Mouse (Mus musculus) NIH3T3 (cell line): ENCODE results near the gene Slc25a33.
A peak's percentile ranks its signal among the peaks of the same experiment; 100 is the strongest.
"Not testable (repeated sequence)": the region's sequence is repeated elsewhere in the genome, so short reads cannot be mapped to it uniquely, and the experiment has no call there.

Source experiments
- DNase-seq: peaks from one replicate; pipeline ENCODE4 v3.0.0-alpha.2; 2012; ENCODE audit warnings: low read depth

Slc25a33 gene

DNA sequence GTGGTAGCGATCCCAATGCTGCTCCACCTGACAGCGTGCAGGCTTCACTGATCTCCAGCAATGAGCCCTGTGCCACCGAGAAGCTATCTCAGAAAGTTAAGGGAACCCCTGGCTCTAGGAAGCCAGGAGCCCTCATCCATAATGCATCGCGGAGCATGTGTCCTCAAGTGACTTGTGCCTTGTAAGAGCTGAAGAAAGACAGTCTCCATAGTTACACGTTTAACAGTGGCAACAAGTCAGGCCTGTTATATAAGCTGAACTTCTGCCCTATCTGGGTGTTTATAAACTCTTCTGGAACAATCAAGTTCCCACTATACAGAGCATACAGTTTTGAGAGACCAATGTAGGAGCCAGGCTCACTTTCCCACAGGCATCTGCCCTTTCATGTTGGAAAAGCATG lies 15.7 kb downstream of the Slc25a33 start:
- DNase-seq, result no peak

DNA sequence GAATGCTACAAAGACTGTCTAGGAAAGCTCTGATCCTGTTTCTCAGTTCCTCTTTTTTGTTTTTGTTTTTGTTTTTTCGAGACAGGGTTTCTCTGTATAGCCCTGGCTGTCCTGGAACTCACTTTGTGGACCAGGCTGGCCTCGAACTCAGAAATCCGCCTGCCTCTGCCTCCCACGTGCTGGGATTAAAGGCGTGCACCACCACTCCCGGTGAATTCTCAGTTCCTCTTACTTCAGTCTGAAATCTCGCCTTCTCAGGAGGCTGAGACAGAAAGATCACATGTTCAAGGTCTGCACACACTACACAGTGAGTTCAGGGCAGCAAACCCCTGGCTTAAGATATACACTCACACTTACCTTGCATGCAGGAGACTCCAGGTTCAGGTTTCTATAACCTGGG lies 17.5 kb downstream of the Slc25a33 start:
- not testable (repeated sequence) for DNase-seq

GRCm38 (mm10) chr4:149752836-149753235 lies 21.2 kb downstream of the Slc25a33 start:
- no peak for DNase-seq

DNA sequence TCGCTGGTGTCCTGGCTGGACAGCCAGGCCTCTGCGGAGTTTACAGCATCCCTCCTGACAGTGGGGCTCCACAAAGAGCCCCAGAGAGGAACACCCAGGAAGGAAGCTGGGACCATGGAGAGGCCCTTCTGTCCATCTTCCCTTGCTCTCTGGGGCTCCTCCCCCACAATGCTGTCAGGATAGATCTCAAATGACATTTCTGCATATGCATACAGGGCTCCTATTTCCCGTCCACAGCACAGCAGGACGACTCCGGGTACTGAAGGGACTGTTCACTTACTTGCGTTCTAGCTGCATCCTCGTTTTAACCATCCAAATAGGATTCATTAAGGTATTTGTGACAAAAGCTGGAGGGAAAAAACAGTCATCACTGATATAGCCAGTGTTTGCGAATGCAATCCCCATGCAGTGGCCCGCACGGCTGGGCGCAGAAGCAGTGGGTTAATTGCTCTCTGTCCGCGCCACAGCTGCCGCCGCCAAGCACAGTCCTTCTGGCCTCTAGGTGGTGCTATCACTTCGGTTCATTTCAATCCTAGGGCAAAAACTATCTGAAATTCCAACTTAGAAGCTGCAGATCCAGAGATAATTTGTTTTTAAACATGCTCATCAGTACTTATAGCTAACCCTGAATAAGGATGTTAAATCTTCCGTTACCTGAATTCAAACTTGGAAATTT lies 21.8 kb downstream of the Slc25a33 start:
- peak; percentile 75 for DNase-seq

GRCm38 (mm10) chr4:149750671-149751070 lies 23.4 kb downstream of the Slc25a33 start:
- no peak for DNase-seq

DNA sequence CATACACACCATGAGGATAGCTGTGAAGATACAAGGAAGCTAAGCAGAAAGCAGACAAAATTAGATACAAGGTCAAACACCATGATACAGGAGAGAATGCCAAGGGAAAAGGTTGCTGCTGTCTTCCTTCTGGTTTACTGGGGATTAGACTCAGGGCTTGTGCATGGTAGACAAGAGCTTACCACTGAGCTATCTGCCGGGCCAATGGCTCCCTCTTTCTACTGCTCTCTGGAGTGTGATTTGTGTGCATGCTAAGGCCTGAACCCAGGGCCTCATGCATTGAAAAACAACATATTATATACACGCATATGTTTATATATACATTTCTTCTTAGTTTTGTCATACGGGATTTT lies 24.4 kb downstream of the Slc25a33 start:
- not testable (repeated sequence) for DNase-seq

DNA sequence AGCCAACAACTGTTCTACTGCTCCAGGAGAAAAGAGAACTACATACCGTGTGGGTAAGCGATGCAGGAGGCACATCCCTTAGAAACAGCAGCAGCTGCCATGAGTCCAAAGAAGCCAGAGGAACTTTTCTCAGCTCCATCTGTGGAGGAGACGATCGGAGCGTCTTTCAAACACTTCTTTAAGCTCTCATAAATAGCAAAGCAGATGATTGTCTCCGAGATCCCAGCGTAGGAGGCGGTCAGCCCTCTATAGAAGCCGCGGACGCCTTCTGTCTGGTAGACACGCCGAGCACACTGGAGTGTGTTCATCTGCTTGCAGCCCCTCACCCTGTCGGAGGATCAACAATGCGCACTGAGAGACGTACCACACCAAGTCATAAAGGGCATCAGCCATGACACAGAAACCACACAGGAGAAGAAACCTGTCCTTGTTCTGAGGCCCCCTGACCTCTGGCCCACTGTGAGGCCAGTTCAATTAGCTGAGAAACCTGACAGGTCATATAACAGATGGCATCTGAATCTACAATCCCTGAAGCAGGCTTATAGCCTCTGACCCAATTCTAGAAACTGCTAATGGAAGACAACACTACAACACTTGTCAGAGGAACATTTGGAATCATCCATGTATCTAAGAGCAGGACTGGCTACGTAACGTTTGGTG lies 24.9 kb downstream of the Slc25a33 start:
- DNase-seq, result no peak

GRCm38 (mm10) chr4:149744119-149744518 lies 30.0 kb downstream of the Slc25a33 start:
- no peak for DNase-seq

DNA sequence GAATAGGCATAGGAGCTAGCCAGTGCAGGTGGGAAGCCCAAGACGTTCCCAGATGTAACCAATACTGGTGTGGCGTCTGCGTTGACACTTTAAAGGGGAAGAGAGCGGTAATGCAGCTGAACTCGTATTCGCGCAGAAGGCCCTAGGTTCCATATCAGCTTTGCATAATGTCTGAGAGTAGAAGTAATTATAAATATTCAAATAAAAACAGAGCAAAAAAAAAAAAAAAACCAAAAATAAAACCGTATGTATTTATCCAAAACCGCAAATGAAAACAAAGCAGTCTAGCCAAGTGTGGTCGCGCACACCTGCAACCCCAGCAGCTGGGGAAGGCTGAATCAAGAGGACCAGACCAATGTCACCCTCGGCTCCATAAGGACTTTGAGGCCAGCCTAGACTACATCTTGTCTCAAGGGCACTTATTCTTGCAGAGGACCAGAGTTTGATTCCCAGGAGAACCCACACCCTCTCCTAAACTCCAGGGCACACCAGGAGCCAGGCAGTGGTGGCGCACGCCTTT lies 32.0 kb downstream of the Slc25a33 start:
- DNase-seq, result no peak

DNA sequence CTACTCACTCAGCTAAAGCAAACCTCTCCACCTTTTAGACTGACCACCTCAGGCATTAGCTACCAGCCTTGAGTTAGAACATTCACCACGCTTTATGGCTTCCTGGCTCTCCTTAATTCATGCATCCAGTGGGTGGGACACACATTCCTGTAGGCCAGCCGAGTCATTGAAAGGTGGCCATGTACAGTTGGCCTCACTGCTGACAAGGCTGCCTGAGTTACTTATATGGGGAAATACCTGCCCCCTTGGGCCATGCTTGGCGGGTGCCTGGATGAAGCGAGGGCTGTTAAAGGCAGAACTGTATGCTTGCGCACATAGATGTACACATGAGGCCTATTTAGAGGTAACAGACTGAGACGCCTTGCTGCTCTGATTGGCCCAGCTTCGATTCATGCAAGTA lies 33.8 kb downstream of the Slc25a33 start:
- no peak for DNase-seq

DNA sequence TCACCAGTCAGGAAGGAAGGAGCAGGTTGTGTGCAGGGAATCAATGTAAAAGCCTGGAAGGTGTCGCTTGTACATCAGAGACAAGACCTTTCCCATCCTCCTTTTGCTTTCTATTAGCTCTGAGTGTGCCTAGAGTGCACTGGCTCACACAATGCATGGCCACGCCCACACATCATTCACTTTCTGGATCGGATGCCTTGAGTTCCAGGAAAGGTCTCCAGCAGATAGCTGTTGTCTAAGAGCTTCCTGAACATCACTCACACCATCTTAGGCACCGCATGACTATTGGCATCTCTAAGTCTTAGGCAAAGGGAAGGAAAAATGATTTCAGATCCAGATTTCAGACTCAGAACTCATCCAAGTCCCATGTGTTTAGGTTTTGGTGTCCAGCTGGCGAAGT lies 34.6 kb downstream of the Slc25a33 start:
- no peak for DNase-seq

DNA sequence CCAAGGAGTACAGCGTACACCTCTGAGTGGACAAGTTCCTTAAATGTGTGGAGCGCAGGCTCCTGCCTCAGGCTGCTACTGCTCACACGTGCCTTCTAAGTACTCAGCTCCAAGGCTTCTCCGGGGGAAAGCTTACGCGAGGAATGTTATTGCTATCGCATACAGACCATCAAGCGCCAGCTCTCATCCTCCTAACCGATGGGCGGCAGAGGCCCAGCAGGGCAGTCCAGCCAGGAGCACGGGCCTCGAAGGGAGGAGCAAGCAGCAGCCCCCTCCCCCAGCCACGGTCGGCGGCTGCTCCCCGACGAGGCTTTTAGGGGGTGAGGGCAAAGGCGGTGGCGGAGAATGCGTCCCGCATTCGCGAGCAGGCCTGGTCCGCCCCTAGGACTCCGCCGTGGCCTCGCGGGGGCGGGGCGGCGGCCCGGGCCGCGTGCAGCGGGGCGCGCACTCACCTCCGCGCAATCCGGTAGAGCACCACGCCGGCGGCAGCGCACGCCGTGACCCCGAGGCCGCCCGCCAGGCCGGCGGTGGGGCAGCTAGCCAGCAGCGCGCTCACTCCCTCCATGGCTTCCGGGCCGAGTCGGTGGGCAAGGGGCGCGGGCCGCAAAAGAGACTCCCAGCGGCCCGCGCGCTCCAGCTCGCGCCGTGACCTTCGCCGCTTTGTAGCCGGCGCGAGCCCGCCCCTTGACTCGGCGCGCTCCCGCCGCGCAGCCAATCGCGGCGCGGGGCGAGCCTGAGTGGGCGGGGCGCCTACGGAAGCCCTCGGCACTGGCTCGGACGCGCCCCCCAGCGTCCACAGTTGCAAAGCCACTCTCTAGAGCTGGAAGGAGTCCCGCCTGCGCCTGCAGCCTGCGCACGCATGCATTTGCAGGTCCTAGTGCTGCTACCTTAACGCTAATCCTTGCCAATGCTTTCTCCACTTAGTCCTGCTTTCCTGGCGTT lies 36.4 kb downstream of the Slc25a33 start, which contains the start of gene Tmem201:
Tmem201 (minus strand) TSS at position 662 of the 942 bp plus-strand sequence.
- peak; percentile 96 for DNase-seq

DNA sequence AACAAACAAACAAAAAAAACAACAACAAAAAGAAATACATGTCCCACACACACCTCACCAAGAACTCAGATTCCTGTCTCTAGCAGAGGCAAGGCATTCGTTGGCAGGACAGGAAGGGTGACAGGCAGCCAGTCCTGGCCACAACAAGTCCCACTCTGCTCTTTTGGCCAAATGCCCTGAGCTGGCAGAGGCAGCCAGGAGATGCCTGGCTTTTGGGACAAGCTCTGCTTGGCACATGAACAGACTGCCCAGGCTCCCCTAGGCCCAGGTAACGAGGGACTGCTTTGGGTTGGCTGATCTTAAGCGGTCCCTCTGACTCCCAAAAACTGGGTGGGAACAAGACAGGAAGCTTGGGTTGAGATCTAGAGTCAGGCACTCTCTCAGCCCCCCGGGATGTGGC lies 37.5 kb downstream of the Slc25a33 start:
- DNase-seq, result peak; percentile 25

GRCm38 (mm10) chr4:149735624-149736250 lies 38.3 kb downstream of the Slc25a33 start:
- no peak for DNase-seq

- DNase-seq, result no peak
Measured at GRCm38 (mm10) chr4:149734730-149735475, 39.2 kb downstream of the Slc25a33 start.

DNA sequence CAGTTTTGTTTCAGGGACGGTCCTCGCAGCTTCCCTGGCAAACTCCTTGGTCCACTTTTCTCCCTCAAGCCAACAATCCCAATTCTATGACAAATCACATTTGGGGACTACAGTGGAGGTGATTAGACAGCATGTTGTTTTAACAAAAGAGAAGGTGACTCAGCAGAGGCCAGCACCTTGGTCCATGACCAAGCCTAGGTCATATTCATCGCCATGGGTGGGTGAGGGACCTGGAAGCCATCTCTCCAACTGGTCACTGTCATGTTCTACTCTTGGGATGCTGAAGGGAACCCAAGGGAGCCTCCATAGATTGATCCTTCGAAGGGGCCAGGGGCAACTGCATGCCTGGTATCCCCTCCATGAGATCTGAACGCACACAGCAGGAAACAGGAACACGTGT lies 39.8 kb downstream of the Slc25a33 start:
- no peak for DNase-seq

- no peak for DNase-seq
Measured at GRCm38 (mm10) chr4:149733748-149734147, 40.3 kb downstream of the Slc25a33 start.

GRCm38 (mm10) chr4:149732800-149733199 lies 41.3 kb downstream of the Slc25a33 start:
- no peak for DNase-seq

DNA sequence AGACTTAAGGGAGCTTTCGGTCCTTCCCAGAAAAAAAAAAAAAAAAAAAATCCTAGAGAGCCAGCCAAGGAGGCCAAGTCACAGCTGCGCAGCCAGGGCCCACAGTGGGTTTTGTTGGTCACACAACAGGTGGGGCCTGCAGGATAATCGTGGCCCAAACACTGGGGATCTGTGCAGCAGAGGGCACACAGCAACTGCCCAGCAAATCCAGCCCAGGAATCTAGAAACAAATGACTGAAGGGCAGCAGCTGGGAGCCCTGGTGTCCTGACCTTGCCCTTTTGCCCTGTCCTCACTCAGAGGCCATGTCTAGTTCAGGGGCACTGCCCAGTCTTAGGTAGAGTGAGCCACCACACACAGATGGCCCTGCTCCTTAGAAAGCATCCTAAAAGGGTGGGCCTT lies 41.8 kb downstream of the Slc25a33 start:
- DNase-seq, result no peak

DNA sequence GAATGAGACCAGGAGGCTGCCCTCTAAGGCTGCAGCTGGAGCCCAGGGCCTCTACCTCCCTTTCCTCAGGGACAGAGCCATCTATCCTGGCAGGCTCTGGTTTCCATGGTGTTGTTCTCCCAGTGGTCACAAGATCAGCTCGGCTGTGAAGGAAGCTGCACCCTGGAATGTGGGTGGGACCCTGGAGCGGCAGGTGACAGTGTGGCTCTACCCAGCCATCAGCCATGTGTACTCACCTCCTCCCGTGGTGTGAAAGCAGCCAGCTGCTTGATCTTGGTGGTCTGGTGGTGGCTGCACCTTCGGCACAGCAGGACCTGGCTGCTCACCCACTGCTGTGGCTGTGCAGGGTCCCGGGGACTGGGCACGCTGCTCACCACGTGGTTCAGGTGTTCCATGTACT lies 43.2 kb downstream of the Slc25a33 start:
- no peak for DNase-seq

GRCm38 (mm10) chr4:149728810-149729209 lies 45.3 kb downstream of the Slc25a33 start:
- DNase-seq, result no peak
